Mouse (Mus musculus): ENCODE measurements around the gene Celsr1.
A peak's percentile ranks its signal among the peaks of the same experiment; 100 is the strongest.

Celsr1 gene

DNA sequence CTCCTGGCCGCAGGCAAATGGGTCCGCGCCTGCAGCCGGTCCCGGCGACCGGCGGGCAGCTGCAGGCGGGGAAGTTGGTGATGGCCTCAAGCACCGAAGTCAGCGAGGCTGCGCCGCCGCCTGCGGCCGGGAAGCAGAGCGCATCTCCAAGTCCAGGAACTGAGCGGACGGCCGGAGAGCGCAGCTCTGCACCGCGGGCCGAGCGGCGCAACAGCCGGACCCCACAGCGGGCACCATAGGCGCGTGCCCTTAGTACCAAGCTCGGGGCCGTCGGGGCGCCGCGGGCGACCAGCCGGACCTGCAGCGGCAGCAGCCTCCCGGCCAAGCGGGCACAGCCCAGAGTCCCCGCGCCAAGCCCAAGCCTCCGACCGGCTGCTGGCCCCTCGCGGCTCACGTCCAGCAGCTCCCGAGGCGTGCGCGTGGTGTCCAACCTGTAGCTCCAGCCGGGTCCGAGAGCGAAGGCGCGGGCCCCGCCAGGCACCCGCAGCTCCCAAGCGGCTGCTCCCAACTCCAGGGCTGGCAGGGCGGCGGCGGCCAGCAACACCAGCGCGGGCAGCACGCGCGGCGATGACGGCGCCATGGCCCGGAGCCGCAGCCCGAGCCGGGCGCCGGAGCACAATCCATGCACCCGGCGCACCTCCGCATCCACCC is at the start of gene Celsr1:
Celsr1 (minus strand) TSS at position 587 of the 651 bp plus-strand sequence.
- no peak for DNase-seq (ENCODE audit: low spot score in 2 of 2)

DNA sequence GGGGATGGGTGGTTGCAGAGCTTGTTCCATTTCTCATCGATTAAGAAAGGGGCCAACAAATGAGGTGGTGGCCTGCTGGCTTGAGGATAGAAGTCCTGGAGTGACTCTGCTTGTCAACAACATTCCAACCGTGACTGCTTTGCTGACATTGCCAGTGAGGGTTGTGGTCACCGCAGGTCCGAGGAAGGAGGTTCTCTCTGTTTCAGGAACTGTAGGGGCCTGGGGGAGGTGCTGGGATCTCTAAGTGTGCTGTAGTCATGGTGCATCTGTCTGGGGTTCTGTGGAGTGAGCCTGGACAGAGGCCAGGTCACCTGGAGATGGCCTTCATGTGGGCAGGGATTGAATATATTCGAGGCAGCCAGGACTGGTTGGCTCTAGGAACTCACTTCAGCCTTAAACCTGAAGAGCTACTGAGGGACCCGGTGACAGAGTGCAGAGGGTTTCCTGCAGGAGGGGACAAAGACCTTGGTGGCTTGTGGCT is 49.7 kb upstream of the Celsr1 start:
- no peak for DNase-seq (ENCODE audit: low spot score in 2 of 2)

DNA sequence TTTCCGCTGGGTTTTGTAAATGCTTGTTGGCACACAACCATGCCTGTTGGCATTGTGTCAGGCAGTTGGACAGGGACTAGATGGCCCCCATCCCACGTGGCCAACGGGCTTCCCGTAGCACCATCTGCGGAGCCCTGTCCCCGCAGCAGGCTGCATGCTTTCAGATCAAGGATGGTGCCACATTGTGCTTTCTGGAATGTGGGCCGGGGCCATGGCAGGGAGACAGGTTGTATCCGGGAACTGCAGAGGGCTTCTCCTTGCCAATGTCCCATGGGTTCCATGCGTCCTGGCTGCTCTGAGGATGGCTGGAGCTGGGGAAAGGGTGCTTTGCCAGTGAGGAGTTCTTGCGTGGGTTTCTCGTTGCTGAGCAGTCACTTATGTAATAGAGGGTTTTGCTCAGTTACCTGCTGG is 49.0 kb upstream of the Celsr1 start:
- DNase-seq (ENCODE audit: low spot score in 2 of 2) = no peak

DNA sequence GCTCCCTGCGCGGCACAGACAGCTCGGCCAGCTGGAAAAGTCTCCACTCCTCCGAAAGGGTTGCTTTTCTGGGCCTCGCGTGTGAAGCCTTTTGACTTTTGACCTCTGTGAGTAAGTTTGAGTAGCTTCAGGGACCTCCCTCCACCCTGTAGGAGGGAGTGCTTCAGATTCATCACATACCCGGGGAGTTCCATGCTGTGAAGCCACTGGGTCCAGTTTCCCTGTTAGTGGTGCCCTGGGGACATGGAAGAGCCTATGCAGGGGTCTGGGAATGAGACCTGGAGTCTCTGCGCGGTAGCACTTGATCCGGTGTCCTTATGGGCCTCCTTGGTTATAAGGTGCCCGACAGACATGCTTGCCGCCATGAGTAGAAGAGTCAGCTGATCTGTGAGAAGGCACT is 48.1 kb upstream of the Celsr1 start:
- DNase-seq (ENCODE audit: low spot score in 2 of 2) = no peak

DNA sequence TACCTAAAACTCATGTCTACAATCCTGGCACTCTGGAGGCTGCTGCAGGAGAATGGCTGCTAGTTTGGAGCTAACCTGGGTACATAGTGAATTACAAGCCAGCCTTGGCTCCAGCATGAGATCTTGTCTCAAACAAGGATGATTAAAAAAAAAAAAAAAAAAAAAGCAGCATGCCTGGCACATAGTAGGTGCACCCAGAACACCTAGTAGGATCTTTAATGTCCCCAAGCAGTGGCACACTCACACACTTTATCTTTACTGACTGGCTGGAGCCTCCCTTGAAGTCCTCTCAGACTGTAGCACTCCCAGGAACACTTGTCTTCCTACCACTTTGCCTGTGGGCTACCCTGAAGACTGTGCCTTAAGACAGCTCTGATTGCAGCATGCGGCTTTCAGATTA is 46.8 kb upstream of the Celsr1 start:
- DNase-seq (ENCODE audit: low spot score in 2 of 2) = no peak

DNA sequence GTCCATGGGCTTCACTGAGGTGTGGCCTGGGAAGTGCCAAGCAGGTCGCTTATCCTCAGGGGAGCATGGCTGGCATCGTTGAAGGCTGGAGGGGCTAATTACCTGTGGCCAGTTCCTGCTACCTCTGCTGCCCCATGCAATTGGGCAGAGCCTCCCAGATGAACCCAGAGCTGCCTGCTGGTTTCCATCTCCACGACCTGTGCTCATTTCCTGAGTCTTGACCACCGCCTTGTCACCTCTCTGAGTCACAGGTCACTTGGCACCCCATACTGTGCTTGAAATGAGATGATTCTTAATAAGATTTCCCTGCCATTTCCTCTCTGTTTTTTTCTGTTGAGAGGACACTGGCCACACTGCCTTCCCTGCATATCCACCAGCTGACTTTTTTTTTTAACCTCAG is 46.3 kb upstream of the Celsr1 start:
- DNase-seq (ENCODE audit: low spot score in 2 of 2) = no peak

DNA sequence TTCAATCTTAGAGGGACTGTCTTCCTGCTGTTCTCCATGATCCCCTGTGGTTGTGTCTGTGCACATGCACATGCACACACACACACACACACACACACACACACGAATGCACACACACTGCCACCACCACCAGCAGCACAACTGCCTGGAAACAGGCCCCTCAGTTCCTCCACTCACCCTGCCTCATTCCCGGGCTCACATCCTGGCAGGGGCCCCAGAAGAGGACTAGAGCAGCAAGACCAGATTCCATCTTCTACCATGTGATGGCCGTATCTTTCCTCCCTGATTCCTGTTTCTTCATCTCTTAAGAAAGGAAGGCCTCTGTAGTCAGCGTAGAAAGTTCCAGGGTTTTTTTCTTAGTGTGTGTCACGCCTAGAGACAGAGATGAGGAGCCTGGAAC is 45.9 kb upstream of the Celsr1 start:
- DNase-seq (ENCODE audit: low spot score in 2 of 2) = no peak

DNA sequence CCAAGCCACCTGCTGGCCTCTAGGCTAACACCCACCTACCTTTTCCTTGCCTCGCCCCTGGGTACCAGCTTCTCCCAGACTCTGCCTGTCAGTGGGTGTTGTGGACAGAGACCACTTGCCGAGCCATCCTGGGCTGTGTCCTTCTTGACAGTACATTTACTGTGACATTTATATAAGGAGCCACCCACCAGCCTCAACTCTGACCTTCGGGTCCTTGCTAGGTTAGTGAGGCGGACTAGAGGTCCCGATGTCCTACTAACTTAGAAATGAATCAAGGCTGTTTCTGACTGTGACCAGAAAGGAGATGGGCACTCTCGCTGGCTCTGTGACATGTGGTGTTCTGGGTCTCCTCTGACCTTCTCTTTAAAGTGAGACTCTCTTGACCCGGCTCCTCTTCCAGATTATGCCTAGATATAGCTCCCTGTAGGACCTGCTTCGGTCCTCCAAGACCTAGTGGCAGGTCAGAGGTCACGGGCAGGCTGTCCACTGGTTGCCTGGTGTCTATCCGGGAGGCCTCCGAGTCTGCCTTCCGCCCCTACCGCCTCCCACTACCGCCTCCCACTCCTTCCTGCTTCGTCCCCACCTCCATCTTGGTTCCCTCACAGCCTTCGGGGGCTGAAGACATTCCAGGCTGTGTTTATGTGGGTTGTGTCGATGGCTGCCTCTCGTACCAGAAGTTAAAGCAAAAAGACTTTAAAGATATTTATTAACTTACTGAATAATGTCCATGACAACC is 45.1 kb upstream of the Celsr1 start:
- DNase-seq (ENCODE audit: low spot score in 2 of 2) = no peak

DNA sequence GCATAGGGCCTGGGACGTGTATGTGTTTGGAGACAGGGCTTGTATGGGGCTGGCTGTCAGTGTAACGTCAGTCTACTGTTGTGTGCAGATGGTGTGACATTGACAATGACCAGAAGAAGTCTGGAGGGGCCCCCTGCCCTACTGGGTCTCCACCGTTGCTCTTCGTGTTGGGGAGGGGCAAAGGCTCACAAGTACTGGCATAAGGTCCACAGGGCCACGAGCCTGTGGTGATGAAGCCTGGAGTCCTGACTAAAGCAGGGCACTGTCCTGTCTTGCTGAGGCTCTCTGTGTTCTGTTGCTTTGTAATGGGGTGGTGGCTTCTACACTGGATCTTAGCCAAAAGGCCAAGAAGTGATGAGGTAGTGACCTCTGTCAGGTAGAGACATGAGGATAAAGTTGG is 44.4 kb upstream of the Celsr1 start:
- DNase-seq (ENCODE audit: low spot score in 2 of 2) = no peak

DNA sequence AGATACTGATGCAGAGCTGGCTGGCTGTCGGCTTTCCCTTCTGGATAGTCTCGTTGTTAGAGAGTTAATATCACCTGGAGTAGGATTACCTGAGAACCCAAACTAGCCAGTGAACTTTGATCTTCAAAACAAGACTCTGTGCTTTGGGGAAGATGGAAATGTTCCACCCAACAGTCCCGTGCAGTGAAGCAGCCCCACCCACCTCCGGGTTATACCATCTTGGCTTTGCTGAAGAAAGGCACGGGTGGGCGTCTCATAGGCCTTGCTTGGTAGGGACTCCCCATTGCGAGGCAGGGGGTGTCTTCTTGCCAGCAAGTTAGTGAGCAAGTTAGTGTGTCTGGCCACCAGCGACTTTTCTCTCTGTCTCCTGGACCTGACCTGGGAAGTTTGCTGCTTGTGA is 42.8 kb upstream of the Celsr1 start:
- no peak for DNase-seq (ENCODE audit: low spot score in 2 of 2)

DNA sequence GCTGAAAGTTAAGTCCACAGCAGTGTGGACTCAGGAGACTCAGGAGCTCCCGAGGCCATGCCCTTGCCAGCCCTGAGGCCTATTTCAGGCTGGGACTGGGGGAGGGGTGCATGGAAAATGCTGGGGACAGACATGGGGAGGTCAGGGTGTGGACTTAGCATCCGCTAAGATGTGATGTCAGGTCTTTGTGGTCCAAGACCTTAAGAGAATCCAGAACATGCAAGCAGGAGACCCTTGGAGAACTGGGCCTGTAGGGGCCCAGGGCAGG is 42.4 kb upstream of the Celsr1 start:
- no peak for DNase-seq (ENCODE audit: low spot score in 2 of 2)

DNA sequence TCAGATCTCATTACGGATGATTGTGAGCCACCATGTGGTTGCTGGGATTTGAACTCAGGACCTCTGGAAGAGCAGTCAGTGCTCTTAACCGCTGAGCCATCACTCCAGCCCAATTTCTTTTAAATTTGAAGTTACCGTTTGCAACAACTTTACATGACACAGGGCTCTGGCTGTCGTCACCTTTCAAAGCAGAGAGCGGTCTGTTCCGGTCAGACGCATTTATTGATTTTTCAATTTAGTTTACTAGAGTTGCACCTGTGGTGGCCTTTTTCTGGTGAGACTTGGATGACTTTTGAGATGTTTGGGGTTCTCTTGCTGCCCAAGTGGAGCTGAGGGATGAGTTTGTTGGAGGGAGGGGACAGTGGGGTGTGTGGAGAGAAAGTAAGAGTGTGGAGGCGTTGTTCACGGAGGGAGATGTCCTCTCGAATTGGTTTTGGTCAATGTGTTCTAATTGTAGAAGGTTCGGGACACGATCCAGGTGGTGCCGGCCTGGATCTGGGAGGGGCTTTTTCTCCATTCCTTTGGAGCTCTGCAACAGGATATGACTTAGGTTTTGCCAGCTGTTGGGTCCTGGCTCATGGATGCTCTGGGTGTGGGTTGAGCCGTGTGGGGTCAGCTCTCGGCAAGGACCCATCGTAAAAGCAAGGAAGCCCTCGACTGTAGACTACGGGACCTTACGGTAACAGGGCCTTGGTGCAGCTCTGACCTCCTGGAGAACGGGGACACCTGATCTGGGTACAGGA is 41.9 kb upstream of the Celsr1 start:
- DNase-seq (ENCODE audit: low spot score in 2 of 2) = no peak

DNA sequence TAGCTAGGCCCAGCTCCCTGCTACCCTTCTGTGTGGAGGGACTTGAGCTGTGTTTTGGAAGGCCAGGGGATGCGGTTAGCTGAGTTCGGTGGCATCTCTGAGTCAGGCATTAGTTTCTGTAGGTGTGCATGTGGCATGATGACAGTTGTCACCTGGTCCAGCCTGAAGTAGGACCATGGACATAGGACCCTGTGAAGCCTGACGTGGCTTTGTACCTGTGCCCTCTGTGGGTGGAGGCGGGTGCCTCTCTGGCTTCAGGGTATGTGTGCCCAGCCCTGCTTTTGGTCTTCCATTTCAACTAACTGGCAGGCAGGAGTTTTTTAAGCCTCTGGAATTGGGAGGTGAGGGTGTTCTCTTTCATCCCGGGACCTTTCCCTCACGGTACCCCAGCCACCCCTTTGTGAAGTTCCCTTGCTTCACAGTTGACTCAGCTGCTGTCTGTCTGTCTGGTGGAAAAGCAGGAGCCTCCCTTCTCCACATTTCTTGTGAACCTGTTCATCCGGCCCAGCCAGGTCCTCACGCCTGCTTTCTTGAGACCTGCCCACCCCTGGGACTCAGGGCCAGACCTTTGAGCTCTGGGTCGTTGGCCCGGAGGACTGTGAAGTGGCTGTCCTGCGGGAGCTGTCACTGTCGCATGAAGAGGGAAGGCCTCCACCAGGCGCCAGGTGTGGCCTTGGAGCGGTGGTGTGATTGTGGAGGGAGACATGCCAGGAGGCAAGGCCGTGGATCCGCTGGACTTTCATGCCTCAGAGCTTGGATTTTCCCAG is 40.8 kb upstream of the Celsr1 start:
- no peak for DNase-seq (ENCODE audit: low spot score in 2 of 2)

DNA sequence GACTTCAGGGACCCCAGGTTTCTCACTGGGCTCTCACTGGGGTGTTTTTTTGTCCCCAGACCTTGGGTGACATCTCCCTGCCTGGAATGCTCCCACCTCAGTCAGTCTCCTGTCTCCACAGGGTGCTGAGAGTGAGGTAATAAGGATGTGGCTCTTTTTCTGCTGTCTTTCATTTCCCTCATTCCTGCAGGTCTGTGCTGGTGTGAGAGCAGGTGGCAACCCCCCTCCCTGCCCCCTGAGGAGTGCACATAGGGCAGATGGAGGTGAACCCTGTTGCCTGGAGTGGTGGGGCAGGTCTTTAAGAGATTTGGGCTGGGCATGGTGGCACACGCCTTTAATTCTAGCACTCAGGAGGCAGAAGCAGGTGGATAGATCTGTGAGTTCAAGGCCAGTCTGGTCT is 37.6 kb upstream of the Celsr1 start:
- DNase-seq (ENCODE audit: low spot score in 2 of 2) = peak in 1 of 2 experiments; percentile 30

DNA sequence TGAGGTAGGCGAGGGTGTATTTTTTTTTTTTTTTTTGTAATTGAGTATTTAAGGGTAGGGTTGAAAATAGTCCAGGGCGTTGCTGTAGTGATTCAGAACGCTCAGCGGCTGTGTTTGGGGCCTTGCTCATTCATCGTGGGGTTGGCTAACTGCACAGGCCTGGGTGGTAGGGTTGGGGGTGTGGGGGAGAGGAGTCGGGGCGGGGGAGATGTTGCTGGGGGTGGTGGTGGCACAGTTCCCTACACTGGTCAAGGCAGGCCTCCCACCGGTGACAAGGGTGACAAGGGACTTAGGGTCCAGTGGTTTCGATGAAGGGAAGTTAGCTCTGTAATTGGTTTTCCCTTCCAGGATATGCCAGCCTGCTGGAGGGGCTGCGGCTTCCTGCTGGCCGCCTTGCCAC is 36.8 kb upstream of the Celsr1 start:
- DNase-seq (ENCODE audit: low spot score in 2 of 2) = no peak

DNA sequence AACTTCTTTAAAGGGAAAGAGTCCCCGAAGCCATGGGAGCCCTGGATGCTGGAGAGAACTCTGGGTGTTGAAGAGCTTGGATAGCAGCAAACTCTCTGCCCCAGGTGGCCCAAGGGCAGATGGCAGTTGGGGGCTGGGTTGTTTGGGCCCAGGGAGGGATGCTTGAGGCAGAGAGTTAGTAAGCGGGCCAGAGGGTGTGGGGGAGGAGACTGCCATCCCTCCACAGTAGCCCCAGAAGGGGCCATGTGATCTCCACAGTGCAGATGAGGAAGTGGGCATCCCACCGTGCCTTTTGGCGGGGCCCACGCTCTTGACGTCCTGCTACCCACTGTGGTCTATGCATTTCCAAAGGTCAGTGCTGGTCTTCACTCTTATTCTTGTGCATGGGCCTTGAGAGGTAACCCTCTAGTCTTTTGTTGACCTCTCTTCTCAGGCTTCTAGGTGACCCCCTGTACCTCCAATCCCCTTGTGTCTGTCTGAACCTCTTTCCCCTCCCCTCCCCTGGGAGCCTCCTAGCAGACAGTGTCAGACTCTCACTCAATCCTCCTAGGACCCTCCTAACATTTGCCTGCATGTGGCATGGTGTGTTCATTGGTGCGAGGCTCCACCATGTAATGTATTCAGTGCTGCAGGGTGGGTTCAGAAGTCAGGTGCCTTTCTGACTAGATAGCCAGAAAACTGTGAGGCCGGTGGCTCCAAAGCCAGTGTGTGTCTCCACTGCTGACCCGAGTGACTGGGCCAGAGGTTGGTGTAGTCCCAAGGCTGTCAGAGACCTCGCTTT is 35.6 kb upstream of the Celsr1 start:
- DNase-seq (ENCODE audit: low spot score in 2 of 2) = no peak

DNA sequence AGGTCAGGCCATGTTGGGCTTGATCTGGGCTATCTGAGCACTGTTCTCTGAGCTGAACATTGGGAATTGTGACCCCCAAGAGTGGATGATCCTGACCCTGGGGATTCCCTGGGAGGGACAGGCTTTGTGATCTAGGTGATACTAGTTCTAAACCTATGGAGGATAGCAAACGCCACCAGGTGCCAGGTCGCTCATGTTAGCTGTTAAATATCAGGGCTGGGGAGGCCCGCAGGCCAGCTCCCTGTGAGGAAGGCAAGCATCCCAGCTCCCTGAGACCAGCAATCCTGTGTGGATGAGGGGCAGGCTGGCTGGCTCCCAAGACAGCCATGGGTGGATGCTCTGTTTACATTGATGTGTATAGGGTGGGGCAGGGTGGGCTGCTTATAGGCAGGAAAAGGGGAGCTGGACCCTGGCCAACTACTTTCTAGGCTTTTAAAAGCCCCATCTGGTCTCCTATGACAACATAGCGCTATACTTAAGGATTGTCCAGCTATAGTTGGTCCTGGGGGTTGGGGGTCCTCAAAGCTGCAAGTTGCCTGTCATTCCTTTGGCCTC is 34.4 kb upstream of the Celsr1 start:
- no peak for DNase-seq (ENCODE audit: low spot score in 2 of 2)

DNA sequence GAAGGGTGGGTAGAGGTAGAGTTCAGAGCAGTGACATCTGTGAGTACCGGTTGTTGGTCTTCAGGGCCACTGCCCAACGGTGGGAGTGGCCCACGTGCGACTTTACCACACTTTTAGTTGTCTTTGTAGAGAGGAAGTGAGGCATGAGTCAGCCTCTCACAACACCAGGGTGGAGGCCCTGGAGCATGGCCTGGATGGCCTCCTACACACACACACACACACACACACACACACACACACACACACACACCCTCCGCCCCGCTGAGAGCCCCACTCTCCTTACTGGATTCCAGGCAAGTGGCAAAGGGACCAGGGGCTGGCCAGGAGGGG is 34.0 kb upstream of the Celsr1 start:
- DNase-seq (ENCODE audit: low spot score in 2 of 2) = peak; percentile 29 to 37

DNA sequence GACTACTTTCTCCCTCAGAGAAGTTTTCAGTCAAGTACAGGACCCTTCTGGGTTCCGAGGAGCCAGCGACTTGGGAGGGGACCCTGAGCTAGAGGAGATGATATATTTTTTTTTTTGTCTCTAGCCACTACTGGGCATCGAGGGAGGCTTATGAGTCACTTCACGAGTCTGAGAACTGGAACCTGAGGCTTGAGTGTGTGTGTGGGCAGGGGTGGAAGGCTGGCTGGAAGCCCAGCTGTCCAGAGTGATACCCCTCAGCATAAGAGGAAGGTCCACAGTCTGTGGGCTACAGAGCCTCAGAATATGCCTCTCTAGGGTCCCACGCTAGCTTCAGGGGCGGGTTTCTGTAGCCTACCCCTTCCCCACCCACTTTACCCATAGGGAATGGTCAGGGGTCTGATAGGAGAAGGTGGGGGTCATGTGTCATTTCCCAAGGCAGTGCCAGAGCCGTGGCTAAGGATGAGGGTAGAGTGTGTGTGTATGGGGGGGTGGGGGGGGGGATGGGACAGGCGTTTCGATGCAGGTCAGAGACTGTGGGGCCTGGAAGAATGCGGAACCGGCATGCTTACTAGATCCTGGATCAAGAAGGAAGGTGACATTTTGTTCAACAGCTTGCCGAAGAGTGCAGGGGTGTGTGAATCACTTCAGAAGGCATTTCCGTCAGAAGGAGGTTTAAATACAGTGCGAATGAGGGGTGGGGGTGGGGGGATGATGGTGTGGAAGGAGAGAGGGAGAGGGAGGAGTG is 33.4 kb upstream of the Celsr1 start:
- DNase-seq (ENCODE audit: low spot score in 2 of 2) = no peak

DNA sequence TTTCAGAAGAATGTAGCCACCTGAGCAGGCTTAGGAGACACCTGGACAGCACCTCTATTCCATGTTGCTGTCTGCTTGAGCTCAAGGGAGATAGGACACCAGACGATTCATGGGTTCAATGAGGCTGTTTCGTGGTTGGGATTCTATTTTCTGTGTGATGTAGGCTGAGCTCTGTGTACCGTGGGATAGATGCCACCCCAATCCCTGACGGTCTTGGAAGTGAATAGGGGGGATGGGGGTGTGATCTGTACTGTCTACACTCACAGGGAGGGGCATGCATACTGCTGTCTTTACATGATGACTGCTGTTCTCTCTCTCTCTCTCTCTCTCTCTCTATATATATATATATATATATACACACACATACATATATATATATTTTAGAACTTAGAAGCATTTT is 31.8 kb upstream of the Celsr1 start:
- no peak for DNase-seq (ENCODE audit: low spot score in 2 of 2)

DNA sequence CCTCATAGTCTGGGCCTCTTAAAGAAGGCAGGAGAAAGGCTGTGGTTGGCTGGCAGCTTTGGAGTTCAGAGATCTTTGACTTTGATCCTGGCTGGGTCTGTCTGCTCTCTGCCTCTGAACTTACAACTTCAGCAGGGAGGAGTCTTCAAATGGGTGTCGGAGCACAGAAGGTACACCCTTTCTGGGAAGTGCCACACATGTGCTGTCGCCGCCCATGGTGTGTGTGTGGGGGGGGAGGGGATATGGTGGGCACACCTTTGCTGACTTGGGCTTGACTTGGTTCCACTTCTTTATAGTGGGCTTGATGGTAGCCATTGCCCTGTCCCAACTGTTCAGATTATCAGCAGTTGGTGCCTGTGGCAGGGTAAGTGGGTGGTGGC is 31.3 kb upstream of the Celsr1 start:
- peak in 1 of 2 experiments; percentile 38 for DNase-seq (ENCODE audit: low spot score in 2 of 2)
